Mouse (Mus musculus) brown adipose tissue, adult 24 weeks (tissue): ENCODE measurements at regions not wholly inside any gene's neighbourhood (a gene's known extent, or its start where the extent isn't known, plus 50 kb on each side); places are given as distances from the start of the nearest gene placed in this dataset.

Source experiments
- H3K27ac ChIP-seq: fragments of 200-500 bp; replicated peaks from 2 replicates; pipeline ENCODE4 v1.5.1; 2012; ENCODE audit warnings: low read depth, mild to moderate bottlenecking, low read length
- H3K4me1 ChIP-seq: fragments of 200-500 bp; 2 replicates; pipeline ENCODE4 v1.6.1; 2012; ENCODE audit warnings: low read length, mixed read lengths; ENCODE audit not compliant: control insufficient read depth, insufficient read depth, insufficient read length
- H3K4me3 ChIP-seq: fragments of 200-500 bp; 2 replicates; pipeline ENCODE4 v1.5.1; 2012; ENCODE audit warnings: low read depth, mild to moderate bottlenecking, low read length, moderate library complexity; ENCODE audit not compliant: insufficient read depth

DNA sequence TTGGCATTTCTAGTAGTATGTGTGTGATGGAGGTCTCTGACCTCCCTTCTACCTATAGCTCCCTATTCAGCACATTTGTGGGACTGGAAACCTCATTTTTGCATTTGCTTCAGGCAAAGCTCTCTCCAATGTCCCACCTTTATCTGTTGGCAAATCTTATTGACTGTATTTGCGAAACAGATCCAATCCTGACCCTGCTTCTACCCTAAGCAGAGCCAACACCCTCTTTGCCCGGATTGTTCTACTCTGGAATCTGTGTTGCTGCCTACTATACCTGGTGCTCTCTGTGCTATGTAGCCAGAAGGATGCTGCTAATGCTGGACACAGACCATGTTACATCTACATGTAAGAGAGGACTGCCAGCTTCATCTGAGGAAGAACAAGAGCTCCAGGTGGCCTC lies 133.3 kb upstream of the Irf2bp2 start:
- H3K4me1 ChIP-seq: peaks cover 2% of the 10 kb centered on the region; the same call in 1 of the 2 replicates
- H3K4me3 ChIP-seq: no peak overlapping the region
- H3K27ac ChIP-seq: no peak overlapping the region

DNA sequence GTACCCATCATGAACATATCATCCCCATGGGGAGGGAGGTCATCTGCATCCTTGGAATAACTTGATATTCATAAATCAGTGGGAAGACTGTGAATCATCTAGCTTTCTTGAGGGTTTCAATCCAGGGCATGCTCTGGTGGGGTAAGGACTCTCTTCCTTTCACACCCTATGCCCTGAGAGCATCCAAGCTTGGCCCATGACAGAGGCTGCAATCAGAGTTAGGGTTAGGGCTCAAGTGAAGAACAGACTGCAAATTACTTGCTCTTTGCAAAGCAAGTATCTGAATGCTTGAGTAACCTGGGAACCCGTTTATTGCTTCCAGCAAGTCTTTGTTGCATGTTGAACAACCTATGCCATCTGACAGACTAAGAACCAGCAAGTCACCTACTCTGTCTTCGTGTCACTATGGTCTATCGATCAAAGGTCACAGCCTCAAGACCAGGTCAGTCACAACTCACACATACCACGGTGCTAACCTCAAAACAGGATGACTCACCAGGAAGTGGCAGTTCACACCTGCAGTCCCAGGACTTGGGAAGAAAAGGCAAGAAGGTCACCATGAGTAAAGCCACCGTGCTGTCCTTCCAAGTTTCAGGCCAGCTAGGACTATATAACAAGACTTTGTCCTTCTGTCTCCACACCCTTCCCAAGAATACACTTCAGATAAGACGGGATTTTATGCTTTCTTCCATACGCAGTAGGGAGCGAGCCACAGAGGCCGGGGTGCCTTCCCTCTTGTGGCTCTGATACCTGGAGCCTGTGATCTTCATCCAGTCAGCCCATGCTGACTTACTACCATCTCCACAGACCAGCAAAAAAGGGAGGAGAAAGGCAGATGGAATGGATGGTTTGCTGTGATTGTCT lies 129.7 kb upstream of the Irf2bp2 start:
- H3K4me1 ChIP-seq: peaks cover 13% of the 10 kb centered on the region
- no peak overlapping the region for H3K4me3 ChIP-seq
- no peak overlapping the region for H3K27ac ChIP-seq

- H3K27ac ChIP-seq: no peak overlapping the region
- no peak overlapping the region for H3K4me3 ChIP-seq
- peaks cover 11% of the 10 kb centered on the region for H3K4me1 ChIP-seq
These were observed 127.8 kb upstream of the Irf2bp2 start for GRCm38 (mm10) chr8:126721621-126722020.

GRCm38 (mm10) chr8:126720473-126721145 lies 126.8 kb upstream of the Irf2bp2 start:
- peaks cover 11% of the 10 kb centered on the region for H3K4me1 ChIP-seq
- no peak overlapping the region for H3K4me3 ChIP-seq
- no peak overlapping the region for H3K27ac ChIP-seq

DNA sequence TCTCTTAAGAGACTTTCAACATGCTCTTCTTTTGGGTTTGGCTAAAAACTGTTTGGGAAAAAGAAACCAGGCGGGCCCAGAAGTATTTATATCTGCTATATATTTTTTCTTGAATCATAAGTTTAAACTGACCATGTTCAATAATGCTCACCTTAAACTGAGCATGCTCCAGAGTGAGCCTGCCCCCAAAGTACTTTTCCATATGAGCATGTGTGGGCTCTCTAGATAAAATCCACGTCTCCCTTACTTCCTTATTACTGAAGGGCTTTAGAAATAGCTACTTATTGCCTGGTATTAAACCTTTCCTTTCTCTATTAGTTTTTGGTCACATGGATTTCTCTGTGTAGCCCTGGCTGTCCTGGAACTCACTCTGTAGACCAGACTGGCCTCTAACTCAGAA lies 126.0 kb upstream of the Irf2bp2 start:
- Histone ChIP-seq H3K4me1 (peaks cover 11% of the 10 kb centered on the region), H3K4me3 (no peak overlapping the region), H3K27ac (no peak overlapping the region)

GRCm38 (mm10) chr8:126717652-126718155 lies 123.9 kb upstream of the Irf2bp2 start:
- no peak overlapping the region for H3K27ac ChIP-seq
- no peak overlapping the region for H3K4me3 ChIP-seq
- peaks cover 11% of the 10 kb centered on the region for H3K4me1 ChIP-seq

DNA sequence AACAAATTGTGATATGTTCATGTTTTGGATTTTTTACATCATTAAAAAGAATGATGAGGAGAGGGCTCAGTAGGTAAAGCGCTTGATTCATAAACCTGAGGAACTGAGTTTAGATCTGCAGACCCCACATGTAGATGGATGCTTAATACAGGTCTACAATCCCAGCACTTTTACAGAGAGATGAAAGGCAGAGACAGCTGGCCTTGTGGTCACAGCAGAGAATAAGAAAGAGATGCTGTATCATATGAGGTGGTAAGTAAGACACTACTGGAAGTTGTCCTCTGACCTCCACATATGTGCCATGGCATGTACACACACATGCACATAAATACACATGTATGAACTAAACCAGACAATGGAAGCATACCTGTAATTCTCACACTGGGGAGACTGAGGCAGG lies 121.9 kb upstream of the Irf2bp2 start:
- Histone ChIP-seq H3K27ac (no peak overlapping the region), H3K4me1 (peaks cover under 1% of the 10 kb centered on the region; the same call in 1 of the 2 replicates), H3K4me3 (no peak overlapping the region)

DNA sequence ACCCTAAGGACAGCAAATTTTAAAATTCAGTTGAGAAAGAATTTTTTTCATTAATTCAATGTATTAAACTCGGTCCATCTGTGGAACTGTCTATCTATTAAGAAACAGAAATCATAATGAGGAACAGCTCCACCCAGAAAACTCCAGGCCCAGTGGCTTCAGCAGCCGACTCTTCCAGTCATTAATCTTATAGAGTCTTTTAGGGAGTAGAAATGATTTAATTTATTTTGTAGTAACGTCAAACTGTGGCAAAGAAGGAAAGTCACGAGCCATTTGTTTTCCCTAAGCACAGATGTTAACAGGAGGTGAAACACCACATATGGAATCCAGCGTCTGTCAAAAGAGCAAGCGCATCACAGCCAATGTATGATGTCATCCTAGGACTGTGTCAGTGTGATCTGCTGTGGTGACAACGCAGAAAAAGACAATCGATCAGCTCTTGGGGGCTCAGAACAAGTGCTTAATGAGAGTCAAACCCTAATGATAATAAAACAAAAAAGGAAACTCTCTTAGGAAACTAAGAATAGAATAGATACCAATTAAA lies 119.9 kb upstream of the Irf2bp2 start:
- no peaks in the 10 kb centered on the region for H3K4me1 ChIP-seq
- no peak overlapping the region for H3K4me3 ChIP-seq
- no peak overlapping the region for H3K27ac ChIP-seq

GRCm38 (mm10) chr8:126713181-126713580 lies 119.4 kb upstream of the Irf2bp2 start:
- Histone ChIP-seq H3K27ac (no peak overlapping the region), H3K4me3 (no peak overlapping the region), H3K4me1 (no peaks in the 10 kb centered on the region)

DNA sequence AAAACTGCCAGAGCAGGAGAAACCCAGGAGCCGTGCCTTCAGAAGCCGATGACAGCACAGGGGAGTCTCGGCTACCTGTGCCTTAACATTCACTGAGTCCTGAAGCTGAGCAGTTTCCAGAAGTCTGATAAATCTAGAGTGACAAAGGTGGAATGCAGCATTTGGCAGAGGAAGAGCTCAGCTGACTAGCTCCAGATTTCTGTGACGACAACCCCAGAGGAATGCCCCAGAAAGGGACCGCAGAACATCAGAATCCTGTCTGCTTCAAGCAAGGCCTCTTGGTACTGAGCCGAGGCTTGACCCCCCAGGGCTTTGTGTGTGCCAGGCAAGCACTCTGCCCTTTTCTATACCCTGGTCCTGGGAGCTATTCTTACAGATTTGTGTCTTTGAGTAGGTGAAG lies 119.0 kb upstream of the Irf2bp2 start:
- Histone ChIP-seq H3K27ac (no peak overlapping the region), H3K4me1 (no peaks in the 10 kb centered on the region), H3K4me3 (no peak overlapping the region)

DNA sequence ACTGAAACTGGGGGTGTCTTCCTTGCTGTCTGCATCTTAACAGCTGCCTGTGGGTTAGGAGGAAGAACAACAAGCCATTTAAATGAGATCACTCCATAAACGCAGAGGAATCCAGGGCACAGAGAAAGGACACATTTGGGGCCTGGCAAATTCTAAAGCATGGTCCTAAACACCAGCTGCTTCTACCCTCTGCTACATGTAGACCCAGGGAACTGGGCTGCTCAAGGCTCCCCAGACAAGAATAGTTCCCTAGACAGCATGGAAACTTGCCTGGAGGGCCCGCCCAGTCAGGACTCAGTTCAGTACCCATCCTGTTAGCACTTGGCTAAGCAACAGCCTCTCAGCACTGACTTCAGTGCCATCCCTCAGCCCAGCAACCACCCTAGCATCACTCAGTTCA lies 115.2 kb upstream of the Irf2bp2 start:
- Histone ChIP-seq H3K4me1 (peaks cover 3% of the 10 kb centered on the region; the same call in 1 of the 2 replicates), H3K4me3 (no peak overlapping the region), H3K27ac (no peak overlapping the region)

DNA sequence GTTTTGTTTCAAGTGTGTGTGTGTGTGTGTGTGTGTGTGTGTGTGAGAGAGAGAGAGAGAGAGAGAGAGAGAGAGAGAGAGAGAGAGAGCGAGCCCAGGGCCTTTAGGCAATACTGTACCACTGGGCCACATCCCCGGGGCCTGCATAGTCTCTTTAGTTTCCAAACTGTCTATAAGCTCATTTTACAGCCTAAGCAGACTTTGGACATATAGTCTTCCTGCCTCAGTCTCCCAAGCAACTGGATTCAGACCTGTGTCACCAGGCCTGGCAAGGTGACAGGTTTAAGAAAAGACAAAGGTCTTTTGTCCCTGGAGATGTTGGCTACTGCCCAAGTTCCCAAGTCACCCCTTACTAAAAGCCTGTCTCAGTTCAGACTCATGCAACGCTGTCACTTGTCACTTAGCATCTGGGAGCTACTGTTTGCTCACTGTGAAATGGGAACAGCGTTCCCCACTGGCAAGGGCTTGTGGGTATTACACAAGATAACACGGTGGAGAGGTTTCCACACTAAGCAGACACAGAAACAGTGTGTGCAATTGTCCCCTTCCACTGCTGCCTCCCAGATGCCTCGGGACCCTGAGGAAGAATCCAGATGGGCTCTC lies 113.6 kb upstream of the Irf2bp2 start:
- H3K27ac ChIP-seq: no peak overlapping the region
- no peak overlapping the region for H3K4me3 ChIP-seq
- H3K4me1 ChIP-seq: peaks cover 3% of the 10 kb centered on the region; the same call in 1 of the 2 replicates

GRCm38 (mm10) chr8:126706247-126706646 lies 112.5 kb upstream of the Irf2bp2 start:
- Histone ChIP-seq H3K27ac (no peak overlapping the region), H3K4me1 (peaks cover 12% of the 10 kb centered on the region), H3K4me3 (no peak overlapping the region)

- no peak overlapping the region for H3K27ac ChIP-seq
- H3K4me3 ChIP-seq: no peak overlapping the region
- H3K4me1 ChIP-seq: peaks cover 16% of the 10 kb centered on the region
These were observed 111.6 kb upstream of the Irf2bp2 start for GRCm38 (mm10) chr8:126705391-126705790.

- Histone ChIP-seq H3K4me3 (no peak overlapping the region), H3K4me1 (peaks cover 16% of the 10 kb centered on the region)
These were observed 110.9 kb upstream of the Irf2bp2 start for GRCm38 (mm10) chr8:126704706-126705105.

More at GRCm38 (mm10) chr8:126704706-126705105, 110.9 kb upstream of the Irf2bp2 start:
- H3K27ac ChIP-seq: no peak overlapping the region
